Mouse (Mus musculus) embryonic facial prominence, embryonic 10.5 days (tissue): Measurements from ENCODE around the gene Fam117b. TPM values are rescaled to one million over a fixed set of nuclear protein-coding genes. Genes with fewer than 3 reads are reported as not detected.
A peak's percentile ranks its signal among the peaks of the same experiment; 100 is the strongest.

ENCODE experiments used
- DNase-seq: peaks from one replicate; pipeline ENCODE4 v3.0.0-alpha.2; 2017; ENCODE audit warnings: low spot score
- H3K27ac ChIP-seq: fragments of 300-500 bp; sonication (generic); replicated peaks from 2 replicates; pipeline ENCODE4 v1.5.1; 2016; ENCODE audit warnings: mild to moderate bottlenecking
- H3K27me3 ChIP-seq: fragments of 300-500 bp; sonication (generic); replicated peaks from 2 replicates; pipeline ENCODE4 v1.6.1; 2016; ENCODE audit warnings: low read depth, mild to moderate bottlenecking; ENCODE audit not compliant: poor library complexity, severe bottlenecking
- H3K36me3 ChIP-seq: fragments of 300-500 bp; sonication (generic); replicated peaks from 2 replicates; pipeline ENCODE4 v1.6.1; 2016; ENCODE audit warnings: mild to moderate bottlenecking, moderate library complexity
- H3K4me1 ChIP-seq: fragments of 300-500 bp; sonication (generic); 2 replicates; pipeline ENCODE4 v1.6.1; 2016
- H3K4me3 ChIP-seq: fragments of 300-500 bp; sonication (generic); 2 replicates; pipeline ENCODE4 v1.5.1; 2016; ENCODE audit warnings: mild to moderate bottlenecking, moderate library complexity
- H3K9me3 ChIP-seq: fragments of 300-500 bp; sonication (generic); 2 replicates; pipeline ENCODE4 v1.6.1; 2016; ENCODE audit warnings: mild to moderate bottlenecking
- WGBS: fragments of 180-500 bp; shearing (Covaris S2); methylation state at CpG from one replicate; pipeline ENCODE4 v1.1.7; 2016; 5-methylcytosine and 5-hydroxymethylcytosine counted together
- polyA plus RNA-seq: library from polyadenylated mRNA; unstranded; fragments of >200 nt; fragmentation: Nextera tagmentation; extraction: Ambion mirVana; gene quantifications from 2 replicates; pipeline ENCODE4 v1.2.1, GENCODE M21; 2016

Gene Fam117b
- 11.2 and 11.5 TPM in 2 replicates for polyA plus RNA-seq

DNA sequence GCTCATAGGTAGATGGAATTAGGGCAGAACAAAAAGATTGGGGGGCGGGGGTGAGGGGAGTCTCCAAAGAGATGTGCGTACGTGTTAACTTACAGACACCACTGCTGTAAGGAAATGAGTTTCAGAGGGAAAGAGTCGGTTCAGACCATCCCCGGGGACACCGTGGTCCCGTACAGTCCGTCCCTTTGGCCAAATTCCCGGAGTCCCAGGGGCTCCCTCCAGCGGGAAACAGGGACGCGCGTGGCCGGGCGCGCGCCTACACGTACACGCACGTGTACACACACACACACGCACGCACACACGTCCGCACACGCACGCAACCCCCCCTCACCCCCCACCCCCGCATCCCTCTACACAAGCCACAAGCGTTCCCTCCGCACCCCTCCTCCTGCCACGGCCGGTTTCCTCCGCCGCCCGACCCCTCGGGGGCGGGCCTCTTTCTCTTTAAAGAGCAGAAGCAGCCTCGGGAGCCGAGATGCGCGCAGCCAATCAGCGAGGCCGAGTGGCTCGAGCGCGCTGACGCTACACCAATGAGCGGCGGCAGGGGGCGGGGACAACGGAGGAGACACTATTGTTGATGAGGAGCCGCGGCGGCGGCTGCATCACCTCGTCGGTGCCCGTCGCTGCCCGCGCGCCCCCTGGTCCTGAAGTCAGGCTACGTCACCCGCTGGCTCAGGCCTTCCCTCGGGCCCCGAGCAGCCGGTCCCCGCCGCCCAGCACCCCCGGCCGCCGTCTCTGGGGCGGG lies at the start of gene Fam117b:
Gene Fam117b, plus strand, starts transcription at position 594 of the 745 bp plus-strand sequence.
- under 1% methylated on average over 69 of the region's 72 CpGs for WGBS
- peak within 1 kb of the TSS; percentile 99 for H3K27ac ChIP-seq
- H3K9me3 ChIP-seq, result no peaks in the 10 kb centered on the region
- H3K4me3 ChIP-seq, result peak within 1 kb of the TSS; percentile 99
- no peaks in the 10 kb centered on the region for H3K27me3 ChIP-seq
- DNase-seq, result peak; percentile 99
- H3K36me3 ChIP-seq, result no peaks in the 10 kb centered on the region
- peaks cover 19% of the 10 kb centered on the region for H3K4me1 ChIP-seq

DNA sequence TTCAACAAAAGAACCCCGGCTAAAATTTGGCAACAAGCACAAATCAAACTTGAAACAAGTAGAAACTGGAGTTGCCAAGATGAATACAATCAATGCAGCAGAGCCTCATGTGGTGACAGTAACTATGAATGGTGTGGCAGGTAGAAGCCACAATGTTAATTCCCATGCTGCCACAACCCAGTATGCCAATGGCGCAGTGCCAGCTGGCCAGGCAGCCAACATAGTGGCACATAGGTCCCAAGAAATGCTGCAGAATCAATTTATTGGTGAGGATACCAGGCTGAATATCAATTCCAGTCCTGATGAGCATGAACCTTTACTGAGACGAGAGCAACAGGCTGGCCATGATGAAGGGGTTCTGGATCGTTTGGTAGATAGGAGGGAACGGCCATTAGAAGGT lies 44.8 kb upstream of the Fam117b start:
- no peaks in the 10 kb centered on the region for H3K4me1 ChIP-seq
- no peak overlapping the region for H3K4me3 ChIP-seq
- H3K36me3 ChIP-seq, result peaks cover 85% of the 10 kb centered on the region
- no peak overlapping the region for H3K27ac ChIP-seq
- H3K27me3 ChIP-seq, result no peaks in the 10 kb centered on the region
- WGBS, result 94% methylated on average over 5 of the region's 5 CpGs
- DNase-seq, result no peak
- no peaks in the 10 kb centered on the region for H3K9me3 ChIP-seq

DNA sequence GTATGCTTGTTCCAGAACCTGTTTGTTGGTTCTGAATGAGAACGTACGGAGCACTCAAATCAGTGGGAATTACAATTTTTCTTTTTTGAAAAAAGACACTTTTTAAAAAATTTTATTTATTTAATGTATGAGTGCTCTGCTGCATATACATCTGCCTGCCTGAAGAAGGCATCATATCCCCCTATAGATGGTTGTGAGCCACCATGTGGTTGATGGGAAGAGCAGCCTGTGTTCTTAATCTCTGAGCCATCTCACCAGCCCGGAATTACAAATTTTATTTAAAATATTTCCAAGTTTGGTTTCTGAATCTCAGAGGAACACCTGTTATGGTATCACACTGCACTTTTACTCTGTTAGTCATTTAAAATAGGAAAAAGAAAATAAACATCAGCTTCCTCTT lies 38.8 kb upstream of the Fam117b start:
- H3K4me1 ChIP-seq, result no peaks in the 10 kb centered on the region
- H3K9me3 ChIP-seq, result no peaks in the 10 kb centered on the region
- H3K27ac ChIP-seq, result no peak overlapping the region
- WGBS, result 89% methylated on average over 3 of the region's 3 CpGs
- H3K36me3 ChIP-seq, result peaks cover 58% of the 10 kb centered on the region
- no peaks in the 10 kb centered on the region for H3K27me3 ChIP-seq
- H3K4me3 ChIP-seq, result no peak overlapping the region
- DNase-seq, result no peak

DNA sequence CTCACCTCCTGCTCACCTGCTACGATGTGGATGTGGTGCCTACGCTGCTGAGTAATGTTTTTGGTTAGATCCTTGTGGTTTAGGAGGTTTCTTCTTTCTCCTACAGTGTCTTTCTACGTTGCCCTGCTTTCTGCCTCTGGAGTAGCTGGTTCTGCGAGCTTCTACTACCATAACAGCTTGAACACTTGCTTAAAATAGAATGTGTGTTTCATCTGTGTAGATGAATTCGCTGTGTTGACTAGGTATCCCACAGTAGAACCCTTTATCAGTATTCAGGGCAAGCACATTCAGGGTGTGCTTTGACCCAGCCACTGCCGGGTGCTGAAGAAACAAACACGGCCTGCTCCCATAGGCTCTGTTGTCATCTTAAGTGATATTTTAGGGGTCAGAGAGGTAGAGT lies 34.7 kb upstream of the Fam117b start:
- DNase-seq, result no peak
- no peaks in the 10 kb centered on the region for H3K9me3 ChIP-seq
- no peak overlapping the region for H3K27ac ChIP-seq
- H3K27me3 ChIP-seq, result no peaks in the 10 kb centered on the region
- no peaks in the 10 kb centered on the region for H3K4me1 ChIP-seq
- WGBS, result 90% methylated on average over 7 of the region's 7 CpGs
- H3K36me3 ChIP-seq, result peaks cover 41% of the 10 kb centered on the region
- no peak overlapping the region for H3K4me3 ChIP-seq

DNA sequence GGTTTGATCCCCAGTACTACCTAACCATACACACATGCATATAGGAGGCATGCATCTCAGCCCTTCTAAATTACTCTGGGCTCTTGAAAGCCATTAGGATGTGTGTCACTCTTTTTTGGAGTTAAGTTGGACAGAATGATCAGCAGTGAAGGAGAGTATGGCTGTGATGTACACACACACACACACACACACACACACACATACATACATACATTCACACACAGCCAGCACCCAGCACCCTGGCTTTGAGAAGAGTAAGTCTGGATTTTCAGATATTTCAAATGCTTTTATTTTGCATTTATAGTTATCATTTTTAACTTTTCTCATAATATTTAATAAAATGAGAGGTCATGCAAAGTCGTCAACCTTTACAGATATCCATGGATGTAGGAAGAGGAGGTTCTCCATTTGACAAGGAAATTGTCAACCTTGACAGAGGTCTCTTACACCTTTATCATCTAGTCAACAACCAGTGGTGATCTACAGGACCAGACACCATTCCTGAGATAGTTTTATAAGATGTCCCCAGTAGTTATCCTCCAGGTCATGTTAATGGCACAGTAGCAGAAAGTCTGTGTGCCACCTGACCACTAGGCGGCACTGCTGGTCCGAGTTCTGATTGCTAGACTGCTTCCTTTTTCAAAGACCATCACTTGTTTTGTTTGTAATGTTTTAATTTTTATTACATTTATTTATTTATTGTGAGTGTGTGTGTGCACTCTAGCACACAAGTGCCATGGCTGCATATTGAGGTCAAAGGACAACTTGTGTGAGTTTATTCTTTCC lies 29.3 kb upstream of the Fam117b start:
- no peak overlapping the region for H3K27ac ChIP-seq
- peak; percentile 69 for DNase-seq
- H3K27me3 ChIP-seq, result no peaks in the 10 kb centered on the region
- WGBS, result 36% methylated on average over 3 of the region's 3 CpGs
- H3K36me3 ChIP-seq, result peaks cover 15% of the 10 kb centered on the region
- no peak overlapping the region for H3K4me3 ChIP-seq
- H3K4me1 ChIP-seq, result peaks cover 17% of the 10 kb centered on the region
- H3K9me3 ChIP-seq, result no peaks in the 10 kb centered on the region

- Histone ChIP-seq H3K4me3 (no peak overlapping the region), H3K27me3 (no peaks in the 10 kb centered on the region), H3K4me1 (peaks cover 17% of the 10 kb centered on the region), H3K9me3 (no peaks in the 10 kb centered on the region), H3K36me3 (no peaks in the 10 kb centered on the region), H3K27ac (no peak overlapping the region)
- 65% methylated on average over 4 of the region's 4 CpGs for WGBS
- DNase-seq, result no peak
These were observed 25.9 kb upstream of the Fam117b start for GRCm38 (mm10) chr1:59886899-59887298.

GRCm38 (mm10) chr1:59888018-59888417 lies 24.8 kb upstream of the Fam117b start:
- Histone ChIP-seq H3K27me3 (no peaks in the 10 kb centered on the region), H3K4me3 (no peak overlapping the region), H3K36me3 (no peaks in the 10 kb centered on the region), H3K4me1 (peaks cover 17% of the 10 kb centered on the region), H3K9me3 (peaks cover 2% of the 10 kb centered on the region; the same call in 1 of the 2 replicates), H3K27ac (no peak overlapping the region)
- DNase-seq, result no peak

- H3K27me3 ChIP-seq, result no peaks in the 10 kb centered on the region
- H3K4me3 ChIP-seq, result no peak overlapping the region
- H3K9me3 ChIP-seq, result peaks cover 2% of the 10 kb centered on the region; the same call in 1 of the 2 replicates
- H3K27ac ChIP-seq, result no peak overlapping the region
- no peak for DNase-seq
- WGBS, result 78% methylated on average over 4 of the region's 4 CpGs
- no peaks in the 10 kb centered on the region for H3K36me3 ChIP-seq
- H3K4me1 ChIP-seq, result peaks cover 21% of the 10 kb centered on the region
These were observed 21.6 kb upstream of the Fam117b start for GRCm38 (mm10) chr1:59891185-59891584.

- Histone ChIP-seq H3K27ac (no peak overlapping the region), H3K27me3 (no peaks in the 10 kb centered on the region), H3K36me3 (no peaks in the 10 kb centered on the region), H3K4me3 (no peak overlapping the region), H3K4me1 (peaks cover 10% of the 10 kb centered on the region), H3K9me3 (peaks cover 2% of the 10 kb centered on the region; the same call in 1 of the 2 replicates)
- no peak for DNase-seq
- WGBS, result 88% methylated on average over 8 of the region's 8 CpGs
These were observed 20.0 kb upstream of the Fam117b start for GRCm38 (mm10) chr1:59892777-59893176.

GRCm38 (mm10) chr1:59894025-59894424 lies 18.8 kb upstream of the Fam117b start:
- Histone ChIP-seq H3K27ac (no peak overlapping the region), H3K9me3 (peaks cover 2% of the 10 kb centered on the region; the same call in 1 of the 2 replicates), H3K4me1 (peaks cover 8% of the 10 kb centered on the region), H3K27me3 (no peaks in the 10 kb centered on the region), H3K36me3 (no peaks in the 10 kb centered on the region), H3K4me3 (no peak overlapping the region)
- 82% methylated on average over 4 of the region's 4 CpGs for WGBS
- DNase-seq, result no peak

- Histone ChIP-seq H3K9me3 (peaks cover 2% of the 10 kb centered on the region; the same call in 1 of the 2 replicates), H3K36me3 (no peaks in the 10 kb centered on the region), H3K4me1 (peaks cover 12% of the 10 kb centered on the region), H3K4me3 (no peak overlapping the region), H3K27me3 (no peaks in the 10 kb centered on the region), H3K27ac (no peak overlapping the region)
- WGBS, result 67% methylated on average over 4 of the region's 4 CpGs
- DNase-seq, result no peak
These were observed 17.4 kb upstream of the Fam117b start for GRCm38 (mm10) chr1:59895456-59895855.

DNA sequence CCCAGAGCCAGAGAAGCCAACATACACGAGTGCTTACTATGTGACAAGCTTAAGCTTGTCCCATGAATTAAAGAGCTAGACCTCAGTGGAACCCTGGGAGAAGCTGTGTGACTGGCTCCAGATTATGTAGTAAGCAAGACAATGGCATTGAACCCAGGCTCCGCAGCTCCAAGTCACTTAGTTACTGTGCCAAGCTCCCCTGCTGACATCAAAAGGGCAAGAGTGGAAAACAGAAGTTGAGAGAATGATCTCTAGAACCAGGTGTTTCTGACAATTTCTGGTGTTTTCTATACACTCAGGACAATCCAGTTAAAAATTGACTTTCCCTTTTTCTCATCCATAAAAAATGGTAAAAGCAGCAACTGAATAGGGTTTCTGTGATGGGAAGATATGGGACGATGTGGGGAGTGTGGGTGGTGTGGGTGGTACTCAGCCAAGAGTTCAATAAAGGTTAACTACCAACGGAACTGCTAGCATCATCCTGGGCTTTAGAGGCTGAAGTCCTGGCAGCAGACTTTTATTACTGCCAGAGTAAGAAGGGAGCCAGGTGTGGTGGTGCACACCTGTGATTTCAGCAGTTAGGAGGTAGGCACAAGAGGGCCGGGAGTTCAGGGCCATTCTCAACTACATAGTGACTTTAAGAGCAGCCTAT lies 15.5 kb upstream of the Fam117b start:
- 65% methylated on average over 5 of the region's 5 CpGs for WGBS
- H3K27me3 ChIP-seq, result no peaks in the 10 kb centered on the region
- no peak overlapping the region for H3K4me3 ChIP-seq
- H3K27ac ChIP-seq, result no peak overlapping the region
- peaks cover 12% of the 10 kb centered on the region for H3K4me1 ChIP-seq
- no peak for DNase-seq
- no peaks in the 10 kb centered on the region for H3K36me3 ChIP-seq
- H3K9me3 ChIP-seq, result peaks cover 1% of the 10 kb centered on the region; the same call in 1 of the 2 replicates
